Mouse (Mus musculus): ENCODE data around the gene Ang6.
A peak's percentile ranks its signal among the peaks of the same experiment; 100 is the strongest.
"Not testable (repeated sequence)": the region's sequence is repeated elsewhere in the genome, so short reads cannot be mapped to it uniquely, and the experiment has no call there.

Gene Ang6

DNA sequence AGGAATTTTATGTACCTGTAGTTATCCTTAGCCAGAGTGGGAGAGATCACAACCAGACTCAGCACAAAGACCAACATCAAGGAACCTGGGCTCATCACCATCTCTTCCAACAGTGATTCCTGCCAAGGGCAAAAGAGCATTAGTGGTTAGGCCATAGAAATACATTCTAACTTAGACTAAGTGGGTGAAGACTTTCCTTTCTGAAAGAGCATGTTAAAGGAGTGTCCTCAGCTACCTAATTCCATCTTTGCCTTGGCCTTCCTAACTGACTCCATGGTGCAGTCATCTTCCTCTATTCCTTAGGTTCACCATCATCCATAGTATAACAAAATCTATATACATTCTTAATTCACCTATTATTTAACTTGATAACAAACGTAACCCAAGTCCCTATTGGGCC lies at the start of gene Ang6:
Gene Ang6, minus strand, starts transcription at position 101 of the 400 bp plus-strand sequence.
- no peak for DNase-seq

DNA sequence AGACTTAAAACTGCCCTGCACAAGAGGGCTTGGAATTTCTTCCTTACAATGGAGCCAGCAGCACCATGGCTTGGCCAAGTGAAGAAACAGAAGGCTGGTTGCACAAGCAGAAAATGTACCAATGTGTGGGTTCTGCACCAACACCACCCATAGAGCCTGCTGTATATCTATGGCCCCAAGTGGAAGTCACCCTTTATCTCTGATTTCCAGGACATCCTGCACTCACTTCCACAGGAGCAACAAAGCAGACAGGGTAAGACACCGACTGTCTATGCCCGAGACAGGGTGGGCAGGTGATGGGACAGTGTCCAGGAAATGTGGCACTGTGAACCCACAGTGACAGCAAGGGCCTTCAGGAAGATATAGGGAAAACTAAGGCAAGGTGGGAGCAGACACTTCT lies 44.5 kb upstream of the Ang6 start:
- DNase-seq = not testable (repeated sequence)

DNA sequence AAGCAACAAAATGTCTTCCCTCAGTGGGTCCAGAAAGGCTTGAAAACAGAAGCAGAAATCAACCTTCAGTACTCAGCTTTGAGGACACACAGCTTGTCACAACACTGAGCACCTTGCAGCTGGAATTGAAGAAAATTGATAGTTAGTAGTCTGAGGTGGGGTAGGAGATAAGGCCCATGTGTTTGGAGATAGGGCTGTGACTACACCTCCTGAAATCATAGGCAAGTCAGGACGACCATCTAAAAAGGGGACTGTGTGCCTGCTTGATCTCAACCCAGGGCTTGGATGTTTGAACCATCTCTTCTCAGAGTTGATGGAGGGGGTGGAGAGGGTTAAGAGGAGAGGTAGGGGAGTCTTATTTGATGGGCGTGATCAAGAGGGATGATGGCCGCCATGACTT lies 29.8 kb upstream of the Ang6 start:
- DNase-seq = not testable (repeated sequence)

DNA sequence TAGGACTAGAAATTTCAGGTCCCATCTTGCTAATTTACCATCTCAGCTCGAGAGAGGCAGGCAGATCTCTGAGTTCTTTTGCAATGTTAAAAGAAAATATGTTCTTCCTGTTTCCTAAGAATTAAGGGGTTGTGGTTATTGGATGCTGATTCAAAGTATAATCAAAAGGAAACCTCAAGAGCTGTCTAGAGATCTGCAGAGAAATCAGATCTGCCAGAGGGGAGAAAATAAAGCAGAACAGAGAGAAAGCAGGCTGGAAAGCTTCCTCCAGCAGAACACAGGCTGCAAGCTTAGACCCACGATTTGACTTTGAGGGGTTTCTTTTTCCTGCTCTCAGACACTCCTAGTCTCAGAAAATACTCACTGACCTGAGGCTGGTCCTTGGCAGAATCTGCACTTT lies 7.6 kb upstream of the Ang6 start:
- DNase-seq = not testable (repeated sequence)

DNA sequence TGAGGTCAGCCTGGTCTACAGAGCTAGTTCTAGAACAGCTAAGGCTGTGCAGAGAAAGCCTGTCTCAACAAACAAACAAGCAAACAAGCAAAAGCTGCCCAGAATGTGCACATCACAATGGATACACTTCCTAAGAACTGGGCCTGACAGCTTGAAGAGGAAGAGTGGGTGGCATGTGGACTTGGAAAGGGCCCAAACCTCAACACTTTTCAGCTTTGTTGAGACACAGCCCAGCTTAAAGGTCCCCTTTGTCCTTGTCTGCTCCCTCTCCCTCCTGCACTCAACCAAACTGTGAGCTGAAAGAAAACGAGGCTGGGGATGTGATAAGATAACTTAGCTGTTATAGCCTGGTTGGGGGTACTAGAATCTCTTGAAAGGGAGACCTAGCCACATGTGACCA lies 6.0 kb upstream of the Ang6 start:
- not testable (repeated sequence) for DNase-seq

DNA sequence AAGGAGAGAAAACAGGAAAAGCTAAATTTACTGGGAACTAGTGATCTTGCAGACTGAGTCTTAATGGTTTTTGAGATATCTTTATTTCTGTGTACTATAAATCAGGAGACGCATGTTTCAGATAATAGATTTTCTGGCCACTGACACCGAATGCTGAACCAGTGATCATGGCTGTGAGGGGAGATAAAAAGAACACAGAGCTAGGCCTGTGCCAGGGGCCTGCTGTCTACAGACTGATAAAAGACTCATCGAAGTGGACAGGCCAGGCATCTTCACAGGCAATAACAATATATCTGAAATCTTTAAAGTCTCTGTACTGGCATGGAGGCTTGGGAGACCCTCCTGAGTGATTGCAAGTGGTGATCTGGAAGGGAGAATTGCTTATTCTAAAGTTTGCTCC lies 469 bp downstream of the Ang6 start:
- DNase-seq = no peak

DNA sequence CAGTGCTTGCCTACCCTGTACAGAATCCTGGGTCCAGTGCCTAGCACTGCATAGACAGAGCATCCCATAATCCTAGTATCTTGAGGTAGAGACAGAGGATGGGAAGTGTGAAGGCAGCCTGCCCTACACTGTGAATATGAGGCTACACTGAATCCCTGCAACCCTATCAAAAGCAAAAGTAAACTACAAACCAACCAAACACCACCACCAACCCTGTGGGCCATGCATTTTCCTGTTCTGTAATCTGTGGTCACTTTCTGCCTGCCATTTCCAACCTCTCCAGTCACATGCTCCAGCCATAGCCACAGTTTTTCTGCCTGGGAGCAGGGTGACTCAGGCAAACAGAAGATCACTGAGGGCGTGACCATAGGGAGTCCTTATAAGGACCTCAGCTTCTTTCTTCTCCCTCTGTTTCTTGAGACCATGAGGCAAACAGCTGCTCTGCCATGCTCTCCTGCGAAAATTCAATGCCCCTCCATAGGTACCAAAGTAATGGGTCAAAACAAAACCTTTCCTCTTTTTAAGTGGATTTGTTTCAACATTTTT lies 3.5 kb downstream of the Ang6 start:
- not testable (repeated sequence) for DNase-seq

DNA sequence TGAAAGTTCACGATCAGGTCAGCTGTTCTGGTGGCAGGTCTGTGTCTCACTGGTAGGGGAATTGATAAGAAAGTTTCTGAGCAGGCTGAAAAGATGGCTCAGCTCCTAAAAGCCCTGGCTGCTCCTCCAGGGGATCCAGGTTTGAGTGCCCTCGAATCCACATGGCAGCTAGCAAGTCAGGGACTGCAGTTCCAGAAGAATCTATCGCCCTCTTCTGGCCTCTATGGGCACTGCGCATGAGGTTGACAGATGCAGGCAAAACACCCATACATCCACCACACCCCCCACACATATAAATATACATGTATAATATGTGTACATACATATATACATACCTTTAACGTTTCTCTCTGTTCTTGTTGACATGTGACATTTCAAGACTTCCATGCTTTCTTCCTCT lies 14.7 kb downstream of the Ang6 start:
- DNase-seq = peak; percentile 31 to 47

DNA sequence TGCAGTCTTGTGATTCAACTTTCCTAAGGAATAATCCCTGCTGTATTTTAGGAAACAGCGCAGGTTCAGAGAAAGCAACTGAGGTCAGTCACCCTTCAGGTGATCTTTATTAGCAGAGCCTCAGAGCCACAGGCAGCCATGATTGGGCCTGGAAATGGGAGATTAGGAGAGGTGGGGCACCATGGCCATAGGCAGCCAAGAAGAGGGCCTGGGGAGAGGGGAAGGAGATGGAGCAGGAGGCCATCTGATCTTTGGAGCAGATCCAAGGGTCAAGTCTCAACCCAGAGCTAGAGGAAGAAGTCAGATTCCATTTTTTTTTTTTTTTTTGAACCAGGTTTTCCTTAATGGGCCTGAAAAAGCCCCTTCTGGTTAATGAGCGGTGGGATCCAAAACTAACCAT lies 15.9 kb downstream of the Ang6 start:
- no peak for DNase-seq

DNA sequence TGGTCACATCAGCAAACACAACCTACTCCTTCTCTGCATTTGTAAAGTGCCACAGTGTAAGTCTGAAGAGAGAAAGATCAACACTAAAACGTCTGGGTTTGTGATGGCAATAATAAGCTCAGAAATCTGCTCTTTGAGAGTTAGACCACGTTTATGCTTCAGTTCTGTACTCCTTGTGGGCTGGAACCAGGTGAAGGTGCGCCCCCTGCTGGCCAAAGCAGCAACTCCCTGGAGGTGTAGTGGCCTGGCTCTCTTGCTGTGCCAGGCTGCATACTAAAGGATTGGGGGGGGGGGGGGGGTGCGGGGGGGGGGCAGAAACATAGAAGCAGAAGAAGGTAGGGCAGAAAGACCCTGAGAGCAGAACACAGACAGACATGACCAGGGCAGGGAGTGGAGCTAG lies 18.2 kb downstream of the Ang6 start:
- peak; percentile 18 to 22 for DNase-seq

DNA sequence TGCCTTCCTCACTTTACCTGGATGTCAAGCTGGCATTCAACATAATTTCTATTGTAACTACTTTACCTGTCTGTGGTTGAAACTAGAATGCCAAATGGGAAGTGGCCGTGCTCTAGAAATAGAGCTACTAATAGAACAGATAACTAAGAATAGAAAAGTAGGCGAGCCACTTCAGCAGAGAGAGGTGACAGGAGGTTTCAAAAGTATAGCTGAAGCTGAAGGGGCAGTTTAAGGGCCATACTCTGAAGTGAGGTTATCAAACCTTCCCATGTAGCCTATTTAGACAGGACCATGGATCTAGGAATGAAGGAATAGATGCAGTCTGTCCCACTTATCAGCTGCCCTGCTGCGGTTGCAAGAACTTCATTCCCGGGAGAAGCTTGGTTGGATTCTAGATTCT lies 18.6 kb downstream of the Ang6 start:
- no peak for DNase-seq

DNA sequence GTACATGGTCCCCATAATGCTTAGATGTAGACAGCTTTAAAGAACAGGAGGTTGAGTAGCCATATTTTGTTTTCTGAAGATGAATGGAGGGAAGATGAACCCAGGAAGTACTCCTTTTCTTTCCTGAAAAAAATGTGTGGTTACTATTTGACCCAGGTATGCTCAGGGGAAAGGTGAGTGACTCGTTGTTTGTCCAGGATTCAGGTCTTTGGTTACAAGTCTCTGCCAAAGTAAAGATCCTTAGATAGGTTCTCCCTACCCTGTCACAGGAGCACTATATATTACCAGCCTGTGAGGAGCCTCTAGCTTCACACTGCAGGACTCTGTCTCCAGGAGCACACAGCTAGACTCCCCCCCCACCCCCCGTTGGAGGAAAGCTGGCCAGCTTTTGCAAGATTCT lies 45.3 kb downstream of the Ang6 start, which contains the start of gene Ang5:
Gene Ang5, plus strand, starts transcription at position 301 of the 400 bp plus-strand sequence.
- DNase-seq = not testable (repeated sequence)

DNA sequence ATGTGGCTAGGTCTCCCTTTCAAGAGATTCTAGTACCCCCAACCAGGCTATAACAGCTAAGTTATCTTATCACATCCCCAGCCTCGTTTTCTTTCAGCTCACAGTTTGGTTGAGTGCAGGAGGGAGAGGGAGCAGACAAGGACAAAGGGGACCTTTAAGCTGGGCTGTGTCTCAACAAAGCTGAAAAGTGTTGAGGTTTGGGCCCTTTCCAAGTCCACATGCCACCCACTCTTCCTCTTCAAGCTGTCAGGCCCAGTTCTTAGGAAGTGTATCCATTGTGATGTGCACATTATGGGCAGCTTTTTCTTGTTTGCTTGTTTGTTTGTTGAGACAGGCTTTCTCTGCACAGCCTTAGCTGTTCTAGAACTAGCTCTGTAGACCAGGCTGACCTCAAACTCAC lies 47.0 kb downstream of the Ang6 start:
- DNase-seq = not testable (repeated sequence)

DNA sequence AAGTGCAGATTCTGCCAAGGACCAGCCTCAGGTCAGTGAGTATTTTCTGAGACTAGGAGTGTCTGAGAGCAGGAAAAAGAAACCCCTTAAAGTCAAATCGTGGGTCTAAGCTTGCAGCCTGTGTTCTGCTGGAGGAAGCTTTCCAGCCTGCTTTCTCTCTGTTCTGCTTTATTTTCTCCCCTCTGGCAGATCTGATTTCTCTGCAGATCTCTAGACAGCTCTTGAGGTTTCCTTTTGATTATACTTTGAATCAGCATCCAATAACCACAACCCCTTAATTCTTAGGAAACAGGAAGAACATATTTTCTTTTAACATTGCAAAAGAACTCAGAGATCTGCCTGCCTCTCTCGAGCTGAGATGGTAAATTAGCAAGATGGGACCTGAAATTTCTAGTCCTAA lies 48.7 kb downstream of the Ang6 start:
- DNase-seq = not testable (repeated sequence)

Data from thymus, postnatal 36 days (tissue).